Mouse (Mus musculus) cerebellum, adult 2 months (tissue): ENCODE data around the gene Nol12.
A peak's percentile ranks its signal among the peaks of the same experiment; 100 is the strongest.

Experiments used
- CTCF ChIP-seq: fragments of 200-500 bp; IDR thresholded peaks from 2 replicates; pipeline ENCODE4 v1.5.1; 2011; ENCODE audit warnings: low read depth, mild to moderate bottlenecking, control low read depth, low read length, moderate library complexity, borderline replicate concordance; ENCODE audit not compliant: insufficient read depth
- POLR2A ChIP-seq: fragments of 200-500 bp; IDR thresholded peaks from 2 replicates; pipeline ENCODE4 v1.6.1; 2011; ENCODE audit warnings: low read length, control low read depth, borderline replicate concordance; ENCODE audit not compliant: insufficient read depth

DNA sequence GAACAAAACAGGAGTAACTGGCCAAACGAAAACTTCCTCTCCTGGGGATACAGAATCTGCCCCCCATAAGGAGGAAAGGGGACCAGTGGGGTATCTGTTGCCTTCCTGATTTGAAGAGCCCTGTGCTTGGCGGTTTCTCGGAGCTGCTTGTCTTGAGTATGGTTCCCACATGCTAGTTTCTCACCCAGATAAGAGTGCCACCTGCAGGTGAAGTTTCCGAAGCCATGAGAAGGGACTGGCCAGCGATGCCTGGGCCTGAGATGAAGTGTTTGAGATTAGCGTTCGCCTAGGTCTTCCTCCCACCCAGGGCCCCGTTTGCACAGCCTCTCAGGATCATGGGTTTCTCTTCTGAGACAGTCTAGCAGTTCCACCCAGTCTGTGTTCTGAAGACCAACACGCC is 22.7 kb upstream of the Nol12 start:
- TF ChIP-seq CTCF (peak; percentile 50; the same call in 1 of the 2 replicates), POLR2A (no peak)
